Mouse (Mus musculus) kidney, adult 9 months (tissue): ENCODE measurements around the gene Spint1.

Experiments used
- DNase-seq: peaks from one replicate; pipeline ENCODE4 v3.0.0; 2022

Gene Spint1

DNA sequence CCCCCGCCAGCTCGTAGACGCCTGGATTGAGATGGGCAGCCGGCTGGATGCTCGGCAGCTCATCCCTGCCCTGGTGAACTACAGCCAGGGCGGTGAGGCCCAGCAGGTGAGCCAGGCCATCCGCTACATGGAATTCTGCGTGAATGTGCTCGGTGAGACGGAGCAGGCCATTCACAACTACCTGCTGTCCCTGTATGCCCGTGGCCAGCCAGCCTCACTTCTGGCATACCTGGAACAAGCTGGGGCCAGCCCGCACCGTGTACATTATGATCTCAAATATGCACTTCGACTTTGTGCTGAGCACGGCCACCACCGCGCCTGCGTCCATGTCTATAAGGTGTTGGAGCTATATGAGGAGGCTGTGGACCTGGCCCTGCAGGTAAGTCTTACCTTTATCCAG lies 57.2 kb downstream of the Spint1 start:
- DNase-seq: no peak

DNA sequence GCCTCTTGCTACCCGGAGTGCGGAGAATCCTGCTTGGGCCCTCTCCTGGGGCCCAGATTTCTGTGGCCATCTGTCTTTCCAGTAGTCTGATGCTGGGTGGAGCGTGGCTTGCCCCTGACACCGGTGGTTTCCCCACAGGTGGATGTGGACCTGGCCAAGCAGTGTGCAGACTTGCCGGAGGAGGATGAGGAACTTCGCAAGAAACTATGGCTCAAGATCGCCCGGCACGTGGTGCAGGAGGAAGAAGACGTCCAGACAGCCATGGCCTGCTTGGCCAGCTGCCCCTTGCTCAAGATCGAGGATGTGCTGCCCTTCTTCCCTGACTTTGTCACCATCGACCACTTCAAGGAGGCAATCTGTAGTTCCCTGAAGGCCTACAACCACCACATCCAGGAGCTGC lies 59.6 kb downstream of the Spint1 start:
- no peak for DNase-seq

GRCm38 (mm10) chr2:119297506-119297905 lies 60.3 kb downstream of the Spint1 start:
- DNase-seq: no peak

GRCm38 (mm10) chr2:119298330-119298729 lies 61.2 kb downstream of the Spint1 start:
- DNase-seq: peak; percentile 84

- no peak for DNase-seq
Observed at GRCm38 (mm10) chr2:119298839-119299238, 61.7 kb downstream of the Spint1 start.
